Comparison of ENCODE assay signal across 8 mouse cellular contexts in the genomic region with DNA sequence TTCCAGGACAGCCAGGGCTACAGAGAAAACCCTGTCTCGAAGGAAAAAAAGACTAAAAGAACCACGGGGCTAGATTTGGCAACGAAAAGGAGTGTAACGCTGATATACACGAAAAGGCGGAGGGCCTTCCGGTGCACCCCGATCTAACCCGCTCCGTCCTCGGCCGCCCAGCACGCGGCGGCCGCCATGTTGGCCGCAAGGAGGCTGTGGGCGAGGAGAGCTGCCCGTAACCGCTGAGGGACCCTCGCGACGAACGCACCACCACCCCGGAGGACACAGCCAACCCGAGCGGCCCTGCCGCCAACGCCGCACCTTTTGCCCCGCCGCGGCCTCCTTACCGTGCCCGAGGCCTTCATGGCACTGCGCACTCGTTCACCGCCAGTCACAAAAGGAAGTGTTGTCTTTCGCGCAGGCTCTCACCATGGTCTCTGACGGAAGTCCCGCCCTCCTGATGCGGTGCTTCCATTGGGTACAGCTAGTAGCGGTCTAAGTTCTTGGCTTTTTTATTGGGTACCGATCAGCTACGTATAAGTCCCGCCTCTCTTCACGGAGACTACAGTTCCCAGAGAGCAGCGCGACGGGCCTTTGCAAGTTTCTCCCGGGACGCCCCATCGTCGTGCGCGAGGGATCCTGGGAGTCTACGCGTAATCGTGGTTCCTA. TPM values are rescaled to one million over a fixed set of nuclear protein-coding genes. Genes with fewer than 3 reads are reported as not detected.
A peak's percentile ranks its signal among the peaks of the same experiment; 100 is the strongest.
DNase-seq lines count a peak whose midpoint lies in the region; ATAC-seq and TF ChIP-seq lines count a peak whose summit lies in the region.

TSS of gene Rpl18a (minus strand) at position 392 of the 660 bp plus-strand sequence.

- H3K36me3 ChIP-seq in kidney, embryonic 14.5 days (ENCODE audit: control insufficient read depth, insufficient read depth, low read length): peaks cover 29% of the 10 kb centered on the region
- H3K36me3 ChIP-seq in limb, embryonic 15.5 days: peaks cover 27% of the 10 kb centered on the region

- DNase-seq in A20 (ENCODE audit: low read depth, low spot score): peak; percentile 98
- DNase-seq in heart, adult 9 months (ENCODE audit: low spot score in 2 of 2): peak; percentile 98 to 99
- peak; percentile 87 to 93 for DNase-seq in monocyte, adult 2 months (ENCODE audit: low read depth in 1 of 2, low spot score in 2 of 2)
- peak; percentile 97 to 98 for DNase-seq in spleen, postnatal 36 days (ENCODE audit: low spot score in 2 of 2)

- H3K27ac ChIP-seq in bone marrow macrophage, adult 2 months (ENCODE audit: insufficient read depth, low read depth, low read length): peak within 1 kb of the TSS; percentile 65
- H3K27ac ChIP-seq in embryonic fibroblast, embryonic 13.5 days (ENCODE audit: insufficient read depth, low read length): peak within 1 kb of the TSS; percentile 84
- peak within 1 kb of the TSS; percentile 78 for H3K27ac ChIP-seq in kidney, embryonic 14.5 days (ENCODE audit: low read depth, low read length)
- H3K27ac ChIP-seq in limb, embryonic 15.5 days: peak within 1 kb of the TSS; percentile 90

- peak within 1 kb of the TSS; percentile 97 for H3K9ac ChIP-seq in kidney, embryonic 14.5 days (ENCODE audit: low read depth, low read length)
- peak within 1 kb of the TSS; percentile 98 for H3K9ac ChIP-seq in limb, embryonic 15.5 days

- H3K27me3 ChIP-seq in kidney, embryonic 14.5 days (ENCODE audit: control insufficient read depth, insufficient read depth, low read length): peaks cover 13% of the 10 kb centered on the region; the same call in 1 of the 2 replicates
- peaks cover 27% of the 10 kb centered on the region for H3K27me3 ChIP-seq in limb, embryonic 15.5 days

- peak within 1 kb of the TSS; percentile 98 for H3K4me3 ChIP-seq in bone marrow macrophage, adult 2 months (ENCODE audit: insufficient read depth, low read length)
- H3K4me3 ChIP-seq in embryonic fibroblast, embryonic 13.5 days (ENCODE audit: insufficient read depth, low read length): peak within 1 kb of the TSS; percentile 93
- peak within 1 kb of the TSS; percentile 69 for H3K4me3 ChIP-seq in kidney, embryonic 14.5 days (ENCODE audit: low read length)
- peak within 1 kb of the TSS; percentile 85 for H3K4me3 ChIP-seq in limb, embryonic 15.5 days

- H3K9me3 ChIP-seq in kidney, embryonic 14.5 days (ENCODE audit: control insufficient read depth, low read length): no peaks in the 10 kb centered on the region
- no peaks in the 10 kb centered on the region for H3K9me3 ChIP-seq in limb, embryonic 15.5 days

- H3K4me1 ChIP-seq in bone marrow macrophage, adult 2 months (ENCODE audit: control insufficient read depth, insufficient read depth, low read length): peaks cover 22% of the 10 kb centered on the region
- 0 out of 2 replicates have a peak, but pooled peaks cover 5% of the 10 kb centered on the region for H3K4me1 ChIP-seq in embryonic fibroblast, embryonic 13.5 days (ENCODE audit: control insufficient read depth, insufficient read depth, low read length)
- peaks cover 15% of the 10 kb centered on the region for H3K4me1 ChIP-seq in kidney, embryonic 14.5 days (ENCODE audit: control insufficient read depth, insufficient read depth, low read length)
- H3K4me1 ChIP-seq in limb, embryonic 15.5 days: peaks cover 32% of the 10 kb centered on the region

- no peak for TF ChIP-seq POLR2A in bone marrow macrophage, adult 2 months (IDR thresholded peaks at IDR 0.05; ENCODE audit: borderline replicate concordance, low read depth, low read length)
- peak; percentile 94 for TF ChIP-seq POLR2A in embryonic fibroblast, embryonic 13.5 days (IDR thresholded peaks at IDR 0.05; ENCODE audit: low read depth, low read length)

- no peak for TF ChIP-seq CTCF in bone marrow macrophage, adult 2 months (IDR thresholded peaks at IDR 0.05; ENCODE audit: low read depth, low read length)
- TF ChIP-seq CTCF in embryonic fibroblast, embryonic 13.5 days (IDR thresholded peaks at IDR 0.05; ENCODE audit: borderline replicate concordance, insufficient read depth, low read length): no peak

- WGBS in kidney, embryonic 14.5 days: under 1% methylated on average over 60 of the region's 60 CpGs
- under 1% methylated on average over 60 of the region's 60 CpGs for WGBS in limb, embryonic 15.5 days

- peak; percentile 97 for ATAC-seq in kidney, embryonic 14.5 days (ENCODE audit: low FRiP score, low TSS enrichment)
- ATAC-seq in limb, embryonic 15.5 days (ENCODE audit: insufficient number of reproducible peaks, low FRiP score, low TSS enrichment, low read depth): peak; percentile 98

- H3K4me2 ChIP-seq in kidney, embryonic 14.5 days (replicated peaks; ENCODE audit: low read depth, low read length): peak within 1 kb of the TSS; percentile 95
- peak within 1 kb of the TSS; percentile 76 for H3K4me2 ChIP-seq in limb, embryonic 15.5 days

RNA-seq across cellular contexts. Expression of gene Rpl18a, which starts in this region (rescaled TPM):
- 1,719 and 1,824 TPM in 2 replicates for polyA plus RNA-seq in bone marrow macrophage, adult 2 months (2012; ENCODE audit: insufficient read depth, insufficient read length, missing spikeins)
- 1,792 and 1,906 TPM in 2 replicates for polyA plus RNA-seq in embryonic fibroblast, embryonic 13.5 days (2011; ENCODE audit: insufficient read length, low read depth, missing spikeins)
- polyA plus RNA-seq in kidney, embryonic 14.5 days (2014; fragmentation: Nextera tagmentation; extraction: Ambion mirVana): 5,375 and 6,285 TPM in 2 replicates
- polyA plus RNA-seq in limb, embryonic 15.5 days (2015; fragmentation: Nextera tagmentation; extraction: Ambion mirVana): 3,854 and 4,707 TPM in 2 replicates

Comparison
In these comparisons a context has a peak if more than half of its experiments do, and no peak if none do; other contexts are left out.
1. Peak in every context shown above with its lines: DNase-seq, ATAC-seq, H3K4me3 ChIP-seq and H3K27ac ChIP-seq.